Mouse (Mus musculus): ENCODE results near the gene Usp48.

DNA sequence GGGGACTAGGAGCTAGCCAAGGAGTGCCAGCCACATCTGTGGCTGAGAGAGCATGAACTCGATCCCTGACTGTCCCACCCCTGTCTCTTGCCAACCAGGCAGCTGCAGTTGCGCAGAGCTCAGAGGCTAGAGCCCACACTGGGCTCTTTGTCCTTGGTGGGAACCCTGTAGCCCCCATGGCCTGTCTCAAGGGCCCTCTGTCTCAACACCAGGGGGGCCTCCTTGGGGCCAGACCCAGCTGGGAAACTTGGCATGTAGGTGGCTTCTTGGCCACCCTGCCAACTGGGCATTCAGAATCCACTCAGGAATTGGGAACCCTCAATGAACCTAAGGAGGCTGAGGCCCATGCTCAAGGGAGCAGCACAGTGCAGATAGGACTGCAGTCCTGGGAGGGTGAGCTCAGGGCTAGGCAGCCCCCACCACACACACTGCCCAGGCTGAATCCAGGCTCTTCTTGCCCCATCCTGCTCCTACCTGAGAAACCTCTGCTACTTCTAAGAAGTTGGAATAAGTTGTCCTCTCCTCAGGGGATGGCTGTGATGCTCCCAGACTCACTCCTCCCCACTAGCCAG lies 86.5 kb downstream of the Usp48 start:
- TF ChIP-seq POLR2A (IDR thresholded peaks at IDR 0.05; ENCODE audit: control insufficient read depth, extremely low read depth, insufficient read depth, low read length, poor library complexity) (no peak), CTCF (IDR thresholded peaks at IDR 0.05; ENCODE audit: borderline replicate concordance, control insufficient read depth, extremely low read depth, insufficient read depth, low read length, poor library complexity) (no peak)
